ENCODE assay signal across 8 mouse cellular contexts in the genomic region with DNA sequence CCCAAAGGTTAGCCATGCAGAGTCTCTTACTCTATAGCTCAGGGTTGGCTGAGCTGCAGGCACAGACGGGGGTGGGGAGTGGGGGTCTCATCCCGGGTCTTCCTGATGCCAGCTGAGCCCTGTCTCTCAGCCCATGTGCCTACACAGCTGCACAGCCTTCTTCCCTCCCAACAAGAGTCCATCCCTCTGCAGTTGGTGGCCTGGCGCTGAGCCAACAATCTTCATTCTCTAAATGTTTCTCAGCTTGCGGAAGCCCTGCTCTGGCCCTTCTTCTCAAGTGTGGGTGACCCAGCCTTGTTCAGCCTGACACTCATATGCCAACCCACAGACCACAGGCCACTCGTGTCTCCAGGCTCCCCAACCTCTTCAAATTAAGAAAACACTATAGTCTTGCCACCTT.
DNase-seq lines count a peak whose midpoint lies in the region; ATAC-seq and TF ChIP-seq lines count a peak whose summit lies in the region.

No protein-coding gene starts in this region.

- intact Hi-C loops in left cerebral cortex, postnatal 10 days (cut with DNase I), result no loop called here
- intact Hi-C loops in left cerebral cortex, postnatal 25 days (cut with DNase I), result no loop called here

- H3K4me3 ChIP-seq in heart, embryonic 16.5 days (ENCODE audit: low read length), result no peak overlapping the region
- no peak overlapping the region for H3K4me3 ChIP-seq in midbrain, embryonic 11.5 days (ENCODE audit: low read depth, low read length)

- TF ChIP-seq POLR2A in brain, embryonic 14.5 days (IDR thresholded peaks at IDR 0.05; ENCODE audit: borderline replicate concordance, extremely low read depth, insufficient read depth, insufficient read length, poor library complexity, severe bottlenecking), result no peak

- H3K27me3 ChIP-seq in heart, embryonic 16.5 days (ENCODE audit: control insufficient read depth, insufficient read depth, low read length), result no peaks in the 10 kb centered on the region
- no peaks in the 10 kb centered on the region for H3K27me3 ChIP-seq in midbrain, embryonic 11.5 days (ENCODE audit: control insufficient read depth, insufficient read depth, low read length)

- peak overlapping the region; percentile 61 for H3K27ac ChIP-seq in heart, embryonic 16.5 days (ENCODE audit: low read length)
- H3K27ac ChIP-seq in midbrain, embryonic 11.5 days (ENCODE audit: low read depth, low read length), result no peak overlapping the region

- no peak for TF ChIP-seq CTCF in brain, embryonic 14.5 days (IDR thresholded peaks at IDR 0.05; ENCODE audit: borderline replicate concordance, extremely low read depth, insufficient read depth, insufficient read length)

- H3K36me3 ChIP-seq in heart, embryonic 16.5 days (ENCODE audit: control insufficient read depth, insufficient read depth), result no peaks in the 10 kb centered on the region
- H3K36me3 ChIP-seq in midbrain, embryonic 11.5 days (ENCODE audit: control insufficient read depth, insufficient read depth, low read length), result no peaks in the 10 kb centered on the region

- H3K9me3 ChIP-seq in heart, embryonic 16.5 days (replicated peaks; ENCODE audit: control insufficient read depth, low read length), result no peaks in the 10 kb centered on the region
- no peaks in the 10 kb centered on the region for H3K9me3 ChIP-seq in midbrain, embryonic 11.5 days (ENCODE audit: control insufficient read depth, low read length)

- 41% methylated on average over 5 of the region's 5 CpGs for WGBS in heart, embryonic 16.5 days
- 68% methylated on average over 5 of the region's 5 CpGs for WGBS in midbrain, embryonic 11.5 days

- DNase-seq in left cerebral cortex, postnatal 10 days (ENCODE audit: extremely low spot score in 1 of 2, low spot score in 2 of 2), result peak; percentile 47 to 79
- DNase-seq in left cerebral cortex, adult 9 months (ENCODE audit: low spot score in 2 of 2), result no peak
- peak; percentile 84 for DNase-seq in brain, embryonic 14.5 days (ENCODE audit: low read depth)
- DNase-seq in kidney, postnatal 36 days, result peak; percentile 50 to 77
- no peak for DNase-seq in thymus, postnatal 14 days
- DNase-seq in left cerebral cortex, postnatal 25 days (ENCODE audit: low spot score in 2 of 2), result no peak
- DNase-seq in midbrain, embryonic 11.5 days (ENCODE audit: low spot score, missing footprints), result no peak

- no peak overlapping the region; the same call in 1 of the 2 replicates for H3K9ac ChIP-seq in heart, embryonic 16.5 days (ENCODE audit: low read length)
- H3K9ac ChIP-seq in midbrain, embryonic 11.5 days (ENCODE audit: low read length), result no peak overlapping the region

- peak; percentile 82 for ATAC-seq in heart, embryonic 16.5 days (replicated peaks; ENCODE audit: extremely low read depth, insufficient read depth, low FRiP score)
- no peak for ATAC-seq in midbrain, embryonic 11.5 days (ENCODE audit: low FRiP score)

- peaks cover 13% of the 10 kb centered on the region for H3K4me1 ChIP-seq in heart, embryonic 16.5 days (ENCODE audit: control insufficient read depth, insufficient read depth, low read length)
- H3K4me1 ChIP-seq in midbrain, embryonic 11.5 days (ENCODE audit: control insufficient read depth, insufficient read depth, low read length), result 0 out of 2 replicates have a peak, but pooled peaks cover 4% of the 10 kb centered on the region

- no peak overlapping the region for H3K4me2 ChIP-seq in heart, embryonic 16.5 days (ENCODE audit: low read depth, low read length)
- H3K4me2 ChIP-seq in midbrain, embryonic 11.5 days, result no peak overlapping the region

Comparison
In these comparisons a context has a peak if more than half of its experiments do, and no peak if none do; other contexts are left out.
1. DNase-seq: peak in left cerebral cortex, postnatal 10 days (2 of 2), brain, embryonic 14.5 days (single experiment) and kidney, postnatal 36 days (2 of 2); none in left cerebral cortex, adult 9 months (0 of 2), thymus, postnatal 14 days (single experiment), left cerebral cortex, postnatal 25 days (0 of 2) and midbrain, embryonic 11.5 days (single experiment).